Mouse (Mus musculus) limb, embryonic 12.5 days (tissue): Measurements from ENCODE around the gene Zfpm1. TPM values are rescaled to one million over a fixed set of nuclear protein-coding genes. Genes with fewer than 3 reads are reported as not detected.
A peak's percentile ranks its signal among the peaks of the same experiment; 100 is the strongest.
"Not testable (repeated sequence)": the region's sequence is repeated elsewhere in the genome, so short reads cannot be mapped to it uniquely, and the experiment has no call there.

Experiments
- ATAC-seq: fragments of 200-750 bp; cut with Nextera tagmentation; 2 replicates; pipeline ENCODE4 v1.8.0; 2017; ENCODE audit warnings: low read depth, moderate TSS enrichment; ENCODE audit not compliant: insufficient number of reproducible peaks, insufficient read depth, low FRiP score, low TSS enrichment
- H3K27ac ChIP-seq: fragments of 300-500 bp; sonication (generic); 2 replicates; pipeline ENCODE4 v1.5.1; 2016; ENCODE audit warnings: mild to moderate bottlenecking, moderate library complexity
- H3K27me3 ChIP-seq: fragments of 300-500 bp; sonication (generic); 2 replicates; pipeline ENCODE4 v1.6.1; 2016; ENCODE audit warnings: mild to moderate bottlenecking, moderate library complexity
- H3K36me3 ChIP-seq: fragments of 300-500 bp; sonication (generic); 2 replicates; pipeline ENCODE4 v1.6.1; 2016; ENCODE audit warnings: mild to moderate bottlenecking, moderate library complexity
- H3K4me1 ChIP-seq: fragments of 300-500 bp; sonication (generic); replicated peaks from 2 replicates; pipeline ENCODE4 v1.6.1; 2016
- H3K4me2 ChIP-seq: fragments of 300-500 bp; sonication (generic); 2 replicates; pipeline ENCODE4 v1.6.1; 2016; ENCODE audit warnings: mild to moderate bottlenecking, moderate library complexity
- H3K4me3 ChIP-seq: fragments of 300-500 bp; sonication (generic); replicated peaks from 2 replicates; pipeline ENCODE4 v1.5.1; 2016; ENCODE audit warnings: mild to moderate bottlenecking
- H3K9ac ChIP-seq: fragments of 300-500 bp; sonication (generic); replicated peaks from 2 replicates; pipeline ENCODE4 v1.6.1; 2016; ENCODE audit warnings: mild to moderate bottlenecking, moderate library complexity
- H3K9me3 ChIP-seq: fragments of 300-500 bp; sonication (generic); 2 replicates; pipeline ENCODE4 v1.6.1; 2016; ENCODE audit warnings: mild to moderate bottlenecking, moderate library complexity
- WGBS: fragments of 180-500 bp; shearing (Covaris S2); methylation state at CpG from one replicate; pipeline ENCODE4 v1.1.7; 2016; 5-methylcytosine and 5-hydroxymethylcytosine counted together
- polyA plus RNA-seq: library from polyadenylated mRNA; unstranded; fragments of >200 nt; fragmentation: Nextera tagmentation; extraction: Ambion mirVana; gene quantifications from 2 replicates; pipeline ENCODE4 v1.2.1, GENCODE M21; 2016

The Zfpm1 gene
- polyA plus RNA-seq, 1 experiment from 2014 or later: 1.2 TPM

- H3K36me3 ChIP-seq: no peaks in the 10 kb centered on the region
- H3K9me3 ChIP-seq: no peaks in the 10 kb centered on the region
- peaks cover 4% of the 10 kb centered on the region for H3K27me3 ChIP-seq
- no peak overlapping the region for H3K27ac ChIP-seq
- H3K4me2 ChIP-seq: no peak overlapping the region
- WGBS: 45% methylated on average over 2 of the region's 2 CpGs
- 0 out of 2 replicates have a peak, but pooled peaks cover 14% of the 10 kb centered on the region for H3K4me1 ChIP-seq
- no peak overlapping the region for H3K4me3 ChIP-seq
- no peak overlapping the region for H3K9ac ChIP-seq
- no peak for ATAC-seq
These were observed 34.5 kb downstream of the Zfpm1 start for GRCm38 (mm10) chr8:122316402-122316801.

GRCm38 (mm10) chr8:122317918-122318475 is 36.1 kb downstream of the Zfpm1 start:
- Histone ChIP-seq H3K4me1 (0 out of 2 replicates have a peak, but pooled peaks cover 14% of the 10 kb centered on the region), H3K36me3 (no peaks in the 10 kb centered on the region)
- ATAC-seq: no peak

GRCm38 (mm10) chr8:122319045-122319707 is 37.2 kb downstream of the Zfpm1 start:
- H3K27me3 ChIP-seq: peaks cover 15% of the 10 kb centered on the region
- H3K27ac ChIP-seq: no peak overlapping the region
- no peaks in the 10 kb centered on the region for H3K9me3 ChIP-seq
- ATAC-seq: no peak
- H3K4me2 ChIP-seq: no peak overlapping the region
- H3K4me3 ChIP-seq: no peak overlapping the region
- 0 out of 2 replicates have a peak, but pooled peaks cover 19% of the 10 kb centered on the region for H3K4me1 ChIP-seq
- no peak overlapping the region for H3K9ac ChIP-seq
- no peaks in the 10 kb centered on the region for H3K36me3 ChIP-seq
- WGBS: 81% methylated on average over 11 of the region's 11 CpGs

More at GRCm38 (mm10) chr8:122317918-122318475, 36.1 kb downstream of the Zfpm1 start:
- H3K9me3 ChIP-seq: no peaks in the 10 kb centered on the region
- WGBS: 59% methylated on average over 8 of the region's 8 CpGs
- peaks cover 15% of the 10 kb centered on the region for H3K27me3 ChIP-seq
- H3K9ac ChIP-seq: 0 out of 2 replicates have a peak overlapping the region, but pooled peaks have one; percentile 12
- no peak overlapping the region for H3K4me2 ChIP-seq
- H3K27ac ChIP-seq: no peak overlapping the region
- H3K4me3 ChIP-seq: no peak overlapping the region

GRCm38 (mm10) chr8:122319708-122320075 is 37.8 kb downstream of the Zfpm1 start:
- WGBS: 69% methylated on average over 7 of the region's 7 CpGs
- no peak overlapping the region for H3K9ac ChIP-seq
- H3K27ac ChIP-seq: no peak overlapping the region
- no peaks in the 10 kb centered on the region for H3K36me3 ChIP-seq
- H3K4me1 ChIP-seq: 0 out of 2 replicates have a peak, but pooled peaks cover 21% of the 10 kb centered on the region
- no peaks in the 10 kb centered on the region for H3K9me3 ChIP-seq
- H3K4me3 ChIP-seq: no peak overlapping the region
- peaks cover 15% of the 10 kb centered on the region for H3K27me3 ChIP-seq
- no peak overlapping the region for H3K4me2 ChIP-seq
- no peak for ATAC-seq

- Histone ChIP-seq H3K9me3 (no peaks in the 10 kb centered on the region), H3K36me3 (no peaks in the 10 kb centered on the region), H3K27me3 (peaks cover 22% of the 10 kb centered on the region), H3K4me2 (no peak overlapping the region), H3K27ac (no peak overlapping the region), H3K4me1 (0 out of 2 replicates have a peak, but pooled peaks cover 18% of the 10 kb centered on the region), H3K4me3 (no peak overlapping the region), H3K9ac (no peak overlapping the region)
- WGBS: 30% methylated on average over 3 of the region's 3 CpGs
- no peak for ATAC-seq
These were observed 38.6 kb downstream of the Zfpm1 start for GRCm38 (mm10) chr8:122320541-122320940.

- Histone ChIP-seq H3K4me3 (no peak overlapping the region), H3K9me3 (no peaks in the 10 kb centered on the region), H3K27ac (no peak overlapping the region), H3K4me2 (no peak overlapping the region), H3K9ac (no peak overlapping the region), H3K36me3 (no peaks in the 10 kb centered on the region), H3K4me1 (0 out of 2 replicates have a peak, but pooled peaks cover 18% of the 10 kb centered on the region), H3K27me3 (peaks cover 28% of the 10 kb centered on the region)
- ATAC-seq: no peak
- 68% methylated on average over 10 of the region's 10 CpGs for WGBS
These were observed 39.5 kb downstream of the Zfpm1 start for GRCm38 (mm10) chr8:122321455-122321921.

- WGBS: 82% methylated on average over 7 of the region's 7 CpGs
These were observed 40.2 kb downstream of the Zfpm1 start for GRCm38 (mm10) chr8:122322126-122322525.

GRCm38 (mm10) chr8:122322792-122323191 is 40.9 kb downstream of the Zfpm1 start:
- 0 out of 2 replicates have a peak, but pooled peaks cover 18% of the 10 kb centered on the region for H3K4me1 ChIP-seq
- H3K36me3 ChIP-seq: no peaks in the 10 kb centered on the region
- WGBS: 33% methylated on average over 11 of the region's 11 CpGs
- ATAC-seq: no peak
- H3K27me3 ChIP-seq: peaks cover 30% of the 10 kb centered on the region; the same call in 1 of the 2 replicates
- no peaks in the 10 kb centered on the region for H3K9me3 ChIP-seq
- no peak overlapping the region for H3K9ac ChIP-seq
- H3K27ac ChIP-seq: no peak overlapping the region
- no peak overlapping the region for H3K4me2 ChIP-seq
- no peak overlapping the region for H3K4me3 ChIP-seq

More at GRCm38 (mm10) chr8:122322126-122322525, 40.2 kb downstream of the Zfpm1 start:
- H3K9me3 ChIP-seq: no peaks in the 10 kb centered on the region
- H3K4me1 ChIP-seq: 0 out of 2 replicates have a peak, but pooled peaks cover 18% of the 10 kb centered on the region
- H3K9ac ChIP-seq: no peak overlapping the region
- H3K4me2 ChIP-seq: no peak overlapping the region
- H3K27me3 ChIP-seq: peaks cover 30% of the 10 kb centered on the region
- H3K4me3 ChIP-seq: no peak overlapping the region
- H3K36me3 ChIP-seq: no peaks in the 10 kb centered on the region
- no peak overlapping the region for H3K27ac ChIP-seq
- no peak for ATAC-seq

- ATAC-seq, H3K4me3 ChIP-seq: not testable (repeated sequence)
- 0 out of 2 replicates have a peak, but pooled peaks cover 12% of the 10 kb centered on the region for H3K4me1 ChIP-seq
These were observed 42.0 kb downstream of the Zfpm1 start for GRCm38 (mm10) chr8:122323951-122324402.

GRCm38 (mm10) chr8:122325196-122325595 is 43.3 kb downstream of the Zfpm1 start:
- no peaks in the 10 kb centered on the region for H3K9me3 ChIP-seq
- H3K4me3 ChIP-seq: no peak overlapping the region
- no peak overlapping the region for H3K9ac ChIP-seq
- H3K27me3 ChIP-seq: peaks cover 30% of the 10 kb centered on the region; the same call in 1 of the 2 replicates
- H3K4me2 ChIP-seq: no peak overlapping the region
- no peak overlapping the region for H3K27ac ChIP-seq
- 89% methylated on average over 2 of the region's 2 CpGs for WGBS
- H3K4me1 ChIP-seq: 0 out of 2 replicates have a peak, but pooled peaks cover 12% of the 10 kb centered on the region
- no peak for ATAC-seq
- no peaks in the 10 kb centered on the region for H3K36me3 ChIP-seq

More at GRCm38 (mm10) chr8:122323951-122324402, 42.0 kb downstream of the Zfpm1 start:
- not testable (repeated sequence) for H3K4me2 ChIP-seq, H3K9ac ChIP-seq, H3K27ac ChIP-seq, H3K36me3 ChIP-seq, H3K9me3 ChIP-seq
- peaks cover 30% of the 10 kb centered on the region; the same call in 1 of the 2 replicates for H3K27me3 ChIP-seq
- WGBS: 10% methylated on average over 13 of the region's 13 CpGs

- Histone ChIP-seq H3K27ac (no peak overlapping the region), H3K4me2 (no peak overlapping the region), H3K4me1 (0 out of 2 replicates have a peak, but pooled peaks cover 9% of the 10 kb centered on the region), H3K9ac (no peak overlapping the region), H3K36me3 (no peaks in the 10 kb centered on the region), H3K27me3 (peaks cover 31% of the 10 kb centered on the region; the same call in 1 of the 2 replicates), H3K9me3 (no peaks in the 10 kb centered on the region), H3K4me3 (no peak overlapping the region)
- 24% methylated on average over 14 of the region's 14 CpGs for WGBS
- ATAC-seq: no peak
These were observed 44.2 kb downstream of the Zfpm1 start for GRCm38 (mm10) chr8:122326114-122326542.
